Mouse (Mus musculus): ENCODE measurements around the gene Gys2.

Gys2 gene

GRCm38 (mm10) chr6:142377081-142377480 is 95.8 kb downstream of the Gys2 start:
- DNase-seq (ENCODE audit: low spot score), result no peak

Data from urinary bladder, postnatal 14 days (tissue).